Mouse (Mus musculus): ENCODE data around the gene Ehbp1. TPM values are rescaled to one million over a fixed set of nuclear protein-coding genes. Genes with fewer than 3 reads are reported as not detected.

Ehbp1 gene
- polyA plus RNA-seq, 1 experiment from 2014 or later: 23.5 TPM

DNA sequence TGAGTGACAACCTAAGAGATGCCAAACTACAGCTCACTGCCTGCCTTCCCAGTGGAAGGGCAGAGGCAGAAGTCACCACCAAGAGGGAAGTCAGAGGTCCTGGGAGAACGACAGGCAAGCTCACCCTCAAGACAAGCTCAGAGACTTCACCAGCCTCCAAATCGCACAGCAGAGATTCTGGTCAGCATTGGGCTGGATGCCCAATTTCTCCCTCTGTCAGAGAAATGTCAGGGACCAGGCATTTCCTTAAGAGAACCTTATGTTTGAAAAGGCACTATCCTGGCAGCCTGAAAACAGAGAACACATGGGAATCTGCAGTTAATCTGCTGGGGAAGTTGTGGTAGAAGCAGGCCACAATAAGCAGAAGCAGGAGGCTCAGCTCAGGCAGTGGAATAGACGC, 151.5 kb downstream of the Ehbp1 start:
- Histone ChIP-seq H3K27ac (ENCODE audit: low read length) (no peak overlapping the region), H3K4me3 (replicated peaks; ENCODE audit: low read length) (no peak overlapping the region), H3K9me3 (ENCODE audit: control insufficient read depth, low read length) (no peaks in the 10 kb centered on the region), H3K9ac (replicated peaks; ENCODE audit: low read depth, low read length) (no peak overlapping the region), H3K27me3 (replicated peaks; ENCODE audit: control insufficient read depth, insufficient read depth, low read length) (no peaks in the 10 kb centered on the region), H3K4me2 (ENCODE audit: low read length) (no peak overlapping the region), H3K36me3 (ENCODE audit: control insufficient read depth, insufficient read depth) (no peaks in the 10 kb centered on the region), H3K4me1 (replicated peaks; ENCODE audit: control insufficient read depth, insufficient read depth, low read length) (no peaks in the 10 kb centered on the region)
- WGBS: 75% methylated on average over 3 of the region's 3 CpGs
- ATAC-seq: no peak

DNA sequence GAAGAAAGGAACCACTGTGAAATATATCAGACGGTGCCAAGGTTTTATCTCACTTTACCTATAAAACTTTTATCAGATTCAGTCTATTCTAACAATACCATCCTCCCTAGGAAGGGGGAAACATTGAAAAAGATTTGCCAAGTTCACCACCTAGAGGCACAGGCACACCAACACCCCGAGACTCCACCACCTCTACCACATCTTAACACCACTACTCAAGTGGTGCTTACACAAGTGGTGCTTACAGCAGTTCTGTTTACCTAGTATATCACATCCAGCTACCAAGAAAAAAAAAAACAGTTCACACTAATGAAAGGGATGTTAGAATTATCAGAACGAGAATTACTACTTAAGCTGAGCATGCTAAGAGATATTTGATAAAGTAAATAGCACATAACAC, 152.1 kb downstream of the Ehbp1 start:
- no peak overlapping the region for H3K4me3 ChIP-seq (replicated peaks; ENCODE audit: low read length)

GRCm38 (mm10) chr11:22181530-22182501, 160.3 kb downstream of the Ehbp1 start:
- Histone ChIP-seq H3K27ac (ENCODE audit: low read length) (no peak overlapping the region), H3K4me1 (replicated peaks; ENCODE audit: control insufficient read depth, insufficient read depth, low read length) (no peaks in the 10 kb centered on the region), H3K4me3 (replicated peaks; ENCODE audit: low read length) (no peak overlapping the region), H3K36me3 (ENCODE audit: control insufficient read depth, insufficient read depth) (no peaks in the 10 kb centered on the region), H3K9ac (replicated peaks; ENCODE audit: low read depth, low read length) (no peak overlapping the region), H3K27me3 (replicated peaks; ENCODE audit: control insufficient read depth, insufficient read depth, low read length) (no peaks in the 10 kb centered on the region), H3K4me2 (ENCODE audit: low read length) (no peak overlapping the region), H3K9me3 (ENCODE audit: control insufficient read depth, low read length) (no peaks in the 10 kb centered on the region)
- no peak for ATAC-seq
- 87% methylated on average over 8 of the region's 8 CpGs for WGBS

More for the DNA sequence above, 152.1 kb downstream of the Ehbp1 start:
- Histone ChIP-seq H3K27ac (ENCODE audit: low read length) (no peak overlapping the region), H3K4me2 (ENCODE audit: low read length) (no peak overlapping the region), H3K27me3 (replicated peaks; ENCODE audit: control insufficient read depth, insufficient read depth, low read length) (no peaks in the 10 kb centered on the region), H3K4me1 (replicated peaks; ENCODE audit: control insufficient read depth, insufficient read depth, low read length) (no peaks in the 10 kb centered on the region), H3K9me3 (ENCODE audit: control insufficient read depth, low read length) (no peaks in the 10 kb centered on the region), H3K9ac (replicated peaks; ENCODE audit: low read depth, low read length) (no peak overlapping the region), H3K36me3 (ENCODE audit: control insufficient read depth, insufficient read depth) (no peaks in the 10 kb centered on the region)
- ATAC-seq: no peak
- WGBS: 83% methylated on average over 3 of the region's 3 CpGs

GRCm38 (mm10) chr11:22180146-22180545, 161.9 kb downstream of the Ehbp1 start:
- Histone ChIP-seq H3K4me1 (replicated peaks; ENCODE audit: control insufficient read depth, insufficient read depth, low read length) (no peaks in the 10 kb centered on the region), H3K36me3 (ENCODE audit: control insufficient read depth, insufficient read depth) (no peaks in the 10 kb centered on the region), H3K27ac (ENCODE audit: low read length) (no peak overlapping the region), H3K27me3 (replicated peaks; ENCODE audit: control insufficient read depth, insufficient read depth, low read length) (no peaks in the 10 kb centered on the region), H3K4me3 (replicated peaks; ENCODE audit: low read length) (no peak overlapping the region), H3K9ac (replicated peaks; ENCODE audit: low read depth, low read length) (no peak overlapping the region), H3K4me2 (ENCODE audit: low read length) (no peak overlapping the region), H3K9me3 (ENCODE audit: control insufficient read depth, low read length) (no peaks in the 10 kb centered on the region)
- ATAC-seq: no peak

- H3K4me2 ChIP-seq (ENCODE audit: low read length): no peak overlapping the region
- no peaks in the 10 kb centered on the region for H3K9me3 ChIP-seq (ENCODE audit: control insufficient read depth, low read length)
- no peak overlapping the region for H3K27ac ChIP-seq (ENCODE audit: low read length)
- no peak overlapping the region for H3K4me3 ChIP-seq (replicated peaks; ENCODE audit: low read length)
- H3K36me3 ChIP-seq (ENCODE audit: control insufficient read depth, insufficient read depth): no peaks in the 10 kb centered on the region
- WGBS: 96% methylated on average over 1 of the region's 1 CpGs
- H3K9ac ChIP-seq (replicated peaks; ENCODE audit: low read depth, low read length): no peak overlapping the region
- no peaks in the 10 kb centered on the region for H3K27me3 ChIP-seq (replicated peaks; ENCODE audit: control insufficient read depth, insufficient read depth, low read length)
- no peak for ATAC-seq
- no peaks in the 10 kb centered on the region for H3K4me1 ChIP-seq (replicated peaks; ENCODE audit: control insufficient read depth, insufficient read depth, low read length)
These were observed 163.5 kb downstream of the Ehbp1 start for GRCm38 (mm10) chr11:22178569-22178968.

DNA sequence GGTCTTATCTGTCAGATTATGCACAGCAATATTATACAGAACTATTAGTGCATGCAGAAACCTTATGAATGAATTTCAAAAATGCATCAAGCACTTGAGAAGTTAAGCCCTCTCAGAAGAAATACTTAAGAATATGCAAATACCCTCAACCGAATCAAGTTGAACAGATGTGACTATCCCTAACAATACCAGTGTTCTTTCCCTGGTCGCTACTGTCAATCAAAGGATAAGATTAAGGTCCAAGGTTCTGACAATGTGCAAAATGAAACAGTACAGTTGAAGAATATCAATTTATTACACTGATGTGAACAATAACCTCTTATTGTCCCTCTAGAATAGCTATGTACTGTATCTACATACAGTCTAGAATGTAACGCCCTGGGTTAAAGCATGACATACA, 167.8 kb downstream of the Ehbp1 start:
- no peaks in the 10 kb centered on the region for H3K36me3 ChIP-seq (ENCODE audit: control insufficient read depth, insufficient read depth)
- no peaks in the 10 kb centered on the region for H3K9me3 ChIP-seq (ENCODE audit: control insufficient read depth, low read length)
- no peak overlapping the region for H3K4me3 ChIP-seq (replicated peaks; ENCODE audit: low read length)
- WGBS: 56% methylated on average over 3 of the region's 3 CpGs
- no peak overlapping the region for H3K9ac ChIP-seq (replicated peaks; ENCODE audit: low read depth, low read length)
- H3K4me2 ChIP-seq (ENCODE audit: low read length): no peak overlapping the region
- no peaks in the 10 kb centered on the region for H3K27me3 ChIP-seq (replicated peaks; ENCODE audit: control insufficient read depth, insufficient read depth, low read length)
- H3K4me1 ChIP-seq (replicated peaks; ENCODE audit: control insufficient read depth, insufficient read depth, low read length): no peaks in the 10 kb centered on the region
- no peak for ATAC-seq
- no peak overlapping the region for H3K27ac ChIP-seq (ENCODE audit: low read length)

GRCm38 (mm10) chr11:22170962-22171638, 171.0 kb downstream of the Ehbp1 start:
- 90% methylated on average over 6 of the region's 6 CpGs for WGBS
- no peak overlapping the region for H3K9ac ChIP-seq (replicated peaks; ENCODE audit: low read depth, low read length)
- H3K4me1 ChIP-seq (replicated peaks; ENCODE audit: control insufficient read depth, insufficient read depth, low read length): no peaks in the 10 kb centered on the region
- H3K27ac ChIP-seq (ENCODE audit: low read length): no peak overlapping the region
- H3K4me3 ChIP-seq (replicated peaks; ENCODE audit: low read length): no peak overlapping the region
- H3K27me3 ChIP-seq (replicated peaks; ENCODE audit: control insufficient read depth, insufficient read depth, low read length): no peaks in the 10 kb centered on the region
- no peaks in the 10 kb centered on the region for H3K9me3 ChIP-seq (ENCODE audit: control insufficient read depth, low read length)
- H3K4me2 ChIP-seq (ENCODE audit: low read length): no peak overlapping the region
- ATAC-seq: no peak
- H3K36me3 ChIP-seq (ENCODE audit: control insufficient read depth, insufficient read depth): no peaks in the 10 kb centered on the region

DNA sequence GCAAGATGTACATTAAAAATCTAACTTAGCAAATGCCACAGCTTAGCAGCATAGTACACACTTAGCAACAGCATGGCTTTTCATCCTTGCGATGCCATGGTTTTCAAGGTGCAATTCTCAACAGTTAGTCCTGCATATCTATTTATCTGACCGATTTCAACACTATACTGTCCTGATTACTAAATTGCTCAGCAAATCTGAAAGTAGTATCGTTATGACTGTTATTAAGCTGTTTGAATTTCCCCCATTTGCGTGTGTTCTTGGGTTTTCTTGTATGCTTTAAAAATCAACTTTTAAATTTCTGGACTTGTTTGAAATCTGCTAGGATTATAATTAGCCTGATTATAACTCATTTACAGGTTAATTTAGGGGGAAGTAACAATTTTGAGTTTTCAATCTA, 184.2 kb downstream of the Ehbp1 start:
- no peaks in the 10 kb centered on the region for H3K36me3 ChIP-seq (ENCODE audit: control insufficient read depth, insufficient read depth)

DNA sequence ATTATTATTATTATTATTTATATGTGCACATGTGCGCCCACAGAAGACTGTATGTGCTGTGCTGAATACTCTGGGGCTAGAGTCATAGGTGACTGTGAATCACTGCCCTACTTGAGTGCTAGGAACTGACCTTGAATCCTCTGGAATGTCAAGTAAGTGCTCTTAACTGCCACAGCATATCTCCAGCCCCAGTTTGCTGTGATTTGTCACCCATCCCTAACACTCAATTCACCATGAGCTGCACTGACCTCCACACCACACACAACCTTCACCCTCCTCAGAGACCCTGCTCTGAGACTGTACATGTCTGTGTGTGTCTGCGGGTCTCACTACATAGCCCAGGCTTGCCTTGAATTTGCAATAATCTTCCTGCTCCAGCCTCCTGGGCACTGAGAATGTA, 185.9 kb downstream of the Ehbp1 start:
- no peak overlapping the region for H3K4me2 ChIP-seq (ENCODE audit: low read length)
- no peak overlapping the region for H3K4me3 ChIP-seq (replicated peaks; ENCODE audit: low read length)
- H3K9ac ChIP-seq (replicated peaks; ENCODE audit: low read depth, low read length): no peak overlapping the region
- H3K36me3 ChIP-seq (ENCODE audit: control insufficient read depth, insufficient read depth): no peaks in the 10 kb centered on the region
- ATAC-seq: no peak
- H3K27ac ChIP-seq (ENCODE audit: low read length): no peak overlapping the region
- 95% methylated on average over 2 of the region's 2 CpGs for WGBS
- no peaks in the 10 kb centered on the region for H3K9me3 ChIP-seq (ENCODE audit: control insufficient read depth, low read length)
- H3K4me1 ChIP-seq (replicated peaks; ENCODE audit: control insufficient read depth, insufficient read depth, low read length): no peaks in the 10 kb centered on the region
- H3K27me3 ChIP-seq (replicated peaks; ENCODE audit: control insufficient read depth, insufficient read depth, low read length): no peaks in the 10 kb centered on the region

More for the DNA sequence above, 184.2 kb downstream of the Ehbp1 start:
- Histone ChIP-seq H3K27me3 (replicated peaks; ENCODE audit: control insufficient read depth, insufficient read depth, low read length) (no peaks in the 10 kb centered on the region), H3K4me1 (replicated peaks; ENCODE audit: control insufficient read depth, insufficient read depth, low read length) (no peaks in the 10 kb centered on the region), H3K9me3 (ENCODE audit: control insufficient read depth, low read length) (no peaks in the 10 kb centered on the region), H3K9ac (replicated peaks; ENCODE audit: low read depth, low read length) (no peak overlapping the region), H3K4me2 (ENCODE audit: low read length) (no peak overlapping the region), H3K4me3 (replicated peaks; ENCODE audit: low read length) (no peak overlapping the region), H3K27ac (ENCODE audit: low read length) (no peak overlapping the region)
- 86% methylated on average over 4 of the region's 4 CpGs for WGBS
- no peak for ATAC-seq

Measured in forebrain, embryonic 16.5 days (tissue).